Mouse (Mus musculus) adrenal gland, adult (tissue): ENCODE data around the gene Dus2.

Source experiments
- DNase-seq, 2 experiments: peaks; one replicate each; pipeline ENCODE4 v3.0.0; 2022 to 2023; ENCODE audit warnings: low spot score in 1 of 2; ENCODE audit not compliant: inconsistent age in 2 of 2

The Dus2 gene

GRCm38 (mm10) chr8:105990856-105991387, at the start of gene Dus2:
TSS of gene Dus2 (plus strand) at chr8:105991337.
- peak; percentile 81 to 93 for DNase-seq

- DNase-seq: no peak
Observed at GRCm38 (mm10) chr8:105942026-105942425, 49.1 kb upstream of the Dus2 start.

GRCm38 (mm10) chr8:105942542-105942941, 48.6 kb upstream of the Dus2 start:
- DNase-seq: no peak

- no peak for DNase-seq
Observed at GRCm38 (mm10) chr8:105943321-105943739, 47.8 kb upstream of the Dus2 start, which contains the start of gene Lcat. TSS of gene Lcat (minus strand) at chr8:105943382.

- DNase-seq: peak in 1 of 2 experiments; percentile 65
Observed at GRCm38 (mm10) chr8:105949350-105949749, 41.8 kb upstream of the Dus2 start.

GRCm38 (mm10) chr8:105951057-105951659, 40.0 kb upstream of the Dus2 start:
- DNase-seq: peak in 1 of 2 experiments; percentile 43

- peak in 1 of 2 experiments; percentile 24 for DNase-seq
Observed at GRCm38 (mm10) chr8:105956556-105956955, 34.6 kb upstream of the Dus2 start.

GRCm38 (mm10) chr8:105957813-105958212, 33.3 kb upstream of the Dus2 start:
- DNase-seq: peak; percentile 70 to 80

- DNase-seq: peak in 1 of 2 experiments; percentile 47
Observed at GRCm38 (mm10) chr8:105959350-105959749, 31.8 kb upstream of the Dus2 start.

GRCm38 (mm10) chr8:105961101-105961500, 30.0 kb upstream of the Dus2 start:
- DNase-seq: no peak

- DNase-seq: peak in 1 of 2 experiments; percentile 28
Observed at GRCm38 (mm10) chr8:105961536-105961935, 29.6 kb upstream of the Dus2 start.

GRCm38 (mm10) chr8:105964506-105965265, 26.5 kb upstream of the Dus2 start:
- no peak for DNase-seq

GRCm38 (mm10) chr8:105965266-105965904, 25.8 kb upstream of the Dus2 start:
- peak; percentile 75 to 88 for DNase-seq

- peak; percentile 88 to 96 for DNase-seq
Observed at GRCm38 (mm10) chr8:105965905-105966341, 25.2 kb upstream of the Dus2 start, which contains the start of gene Slc12a4. TSS of gene Slc12a4 (minus strand) at chr8:105966097.

- DNase-seq: peak in 1 of 2 experiments; percentile 66
Observed at GRCm38 (mm10) chr8:105966692-105967311, 24.3 kb upstream of the Dus2 start.

- no peak for DNase-seq
Observed at GRCm38 (mm10) chr8:105969367-105969766, 21.8 kb upstream of the Dus2 start.

- no peak for DNase-seq
Observed at GRCm38 (mm10) chr8:105971019-105971720, 20.0 kb upstream of the Dus2 start.

- DNase-seq: no peak
Observed at GRCm38 (mm10) chr8:105975363-105975762, 15.8 kb upstream of the Dus2 start.

GRCm38 (mm10) chr8:105979325-105979724, 11.8 kb upstream of the Dus2 start, which contains the start of gene Dpep3:
TSS of gene Dpep3 (minus strand) at chr8:105979429.
- no peak for DNase-seq

GRCm38 (mm10) chr8:105981146-105981545, 10.0 kb upstream of the Dus2 start:
- peak in 1 of 2 experiments; percentile 14 for DNase-seq
